ENCODE assay signal across 10 mouse cellular contexts in the genomic region with DNA sequence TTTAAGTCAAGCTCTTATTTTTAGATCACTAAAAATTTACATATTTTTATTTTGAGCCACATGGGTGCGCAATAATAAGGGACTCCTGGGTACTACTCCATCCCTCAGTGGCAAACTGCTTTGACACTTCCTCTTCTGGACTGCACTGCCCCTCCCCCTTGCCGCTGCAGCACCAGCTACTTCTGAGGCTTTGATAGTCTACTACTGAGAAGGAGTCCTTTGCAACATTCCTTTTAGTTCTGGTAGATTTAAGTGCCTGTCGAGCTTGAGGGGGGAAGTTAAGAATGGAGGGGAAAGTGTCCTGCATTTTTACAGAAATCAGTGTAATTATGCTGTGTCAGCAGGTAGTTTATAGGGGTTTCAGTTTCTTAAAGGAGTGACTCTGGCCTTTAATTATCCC.
A peak's percentile ranks its signal among the peaks of the same experiment; 100 is the strongest.
DNase-seq lines count a peak whose midpoint lies in the region; ATAC-seq and TF ChIP-seq lines count a peak whose summit lies in the region.
"Had no signal": no experiment of that assay in that cellular context is flagged by ENCODE, and none has a peak within 500 bp of the region (broad histone marks: within the 10 kb centered on the region; RNA-seq: fewer than 3 reads in every experiment).

No protein-coding gene starts in this region.

- DNase-seq in lung, postnatal 10 days, result no peak
- no peak for DNase-seq in stomach, postnatal 0 days (ENCODE audit: low spot score)
- no peak for DNase-seq in cerebellum, postnatal 10 days
- no peak for DNase-seq in hindbrain, embryonic 14.5 days (ENCODE audit: low spot score)
- no peak for DNase-seq in heart, postnatal 10 days
- DNase-seq: layer of hippocampus, postnatal 36 days had no signal

- peaks cover 7% of the 10 kb centered on the region; the same call in 1 of the 2 replicates for H3K4me1 ChIP-seq in lung, embryonic 16.5 days (replicated peaks; ENCODE audit: control insufficient read depth, insufficient read depth, low read length)
- peaks cover 4% of the 10 kb centered on the region for H3K4me1 ChIP-seq in bone marrow, adult 2 months (ENCODE audit: control insufficient read depth, insufficient read depth, low read length)
- peaks cover 31% of the 10 kb centered on the region for H3K4me1 ChIP-seq in limb, embryonic 12.5 days (replicated peaks)
- H3K4me1 ChIP-seq in stomach, postnatal 0 days (replicated peaks; ENCODE audit: control insufficient read depth, insufficient read depth), result no peaks in the 10 kb centered on the region
- no peaks in the 10 kb centered on the region for H3K4me1 ChIP-seq in hindbrain, embryonic 14.5 days (replicated peaks; ENCODE audit: control insufficient read depth, insufficient read depth, low read length)

- TF ChIP-seq EP300 in stomach, postnatal 0 days (optimal IDR thresholded peaks at IDR 0.05), result no peak

- H3K27me3 ChIP-seq in lung, embryonic 16.5 days (ENCODE audit: control insufficient read depth, insufficient read depth, low read depth, low read length), result no peaks in the 10 kb centered on the region
- no peaks in the 10 kb centered on the region for H3K27me3 ChIP-seq in limb, embryonic 12.5 days
- no peaks in the 10 kb centered on the region for H3K27me3 ChIP-seq in stomach, postnatal 0 days (ENCODE audit: control insufficient read depth, insufficient read depth, low read length)
- no peaks in the 10 kb centered on the region for H3K27me3 ChIP-seq in hindbrain, embryonic 14.5 days (ENCODE audit: control insufficient read depth, insufficient read depth, low read length)
- H3K27me3 ChIP-seq: heart, embryonic 12.5 days had no signal

- H3K9me3 ChIP-seq in lung, embryonic 16.5 days (ENCODE audit: control insufficient read depth, low read length), result no peaks in the 10 kb centered on the region
- H3K9me3 ChIP-seq in limb, embryonic 12.5 days, result no peaks in the 10 kb centered on the region
- H3K9me3 ChIP-seq in stomach, postnatal 0 days (ENCODE audit: control insufficient read depth, low read length), result no peaks in the 10 kb centered on the region
- H3K9me3 ChIP-seq in hindbrain, embryonic 14.5 days (ENCODE audit: control insufficient read depth, low read length), result no peaks in the 10 kb centered on the region
- H3K9me3 ChIP-seq: heart, embryonic 12.5 days had no signal

- peak; percentile 75; the same call in 1 of the 2 replicates for ATAC-seq in lung, embryonic 16.5 days (ENCODE audit: low read depth)
- peak; percentile 64; the same call in 1 of the 2 replicates for ATAC-seq in limb, embryonic 12.5 days (ENCODE audit: insufficient number of reproducible peaks, insufficient read depth, low FRiP score, low TSS enrichment, low read depth)
- 0 out of 2 replicates have a peak, but pooled peaks have one; percentile 51 for ATAC-seq in stomach, postnatal 0 days (ENCODE audit: low FRiP score, low TSS enrichment)
- no peak for ATAC-seq in hindbrain, embryonic 14.5 days (ENCODE audit: low FRiP score)

- TF ChIP-seq CTCF in bone marrow, adult 2 months (IDR thresholded peaks at IDR 0.05; ENCODE audit: control insufficient read depth, insufficient read depth, low read length), result peak; percentile 11; the same call in 1 of the 2 replicates
- no peak for TF ChIP-seq CTCF in stomach, postnatal 0 days (IDR thresholded peaks at IDR 0.05; ENCODE audit: low read depth)

- no peak for TF ChIP-seq POLR2A in bone marrow, adult 2 months (IDR thresholded peaks at IDR 0.05; ENCODE audit: borderline replicate concordance, control insufficient read depth, low read depth, low read length)

- H3K4me2 ChIP-seq in lung, embryonic 16.5 days (ENCODE audit: low read depth, low read length), result no peak overlapping the region
- H3K4me2 ChIP-seq in limb, embryonic 12.5 days, result no peak overlapping the region
- H3K4me2 ChIP-seq in stomach, postnatal 0 days (replicated peaks; ENCODE audit: low read depth), result no peak overlapping the region
- H3K4me2 ChIP-seq in hindbrain, embryonic 14.5 days (replicated peaks), result no peak overlapping the region
- H3K4me2 ChIP-seq: heart, embryonic 12.5 days had no signal

- no peaks in the 10 kb centered on the region for H3K36me3 ChIP-seq in lung, embryonic 16.5 days (ENCODE audit: control insufficient read depth, insufficient read depth, low read length)
- H3K36me3 ChIP-seq in limb, embryonic 12.5 days, result no peaks in the 10 kb centered on the region
- no peaks in the 10 kb centered on the region for H3K36me3 ChIP-seq in stomach, postnatal 0 days (ENCODE audit: control insufficient read depth, insufficient read depth, low read length)
- no peaks in the 10 kb centered on the region for H3K36me3 ChIP-seq in hindbrain, embryonic 14.5 days (replicated peaks; ENCODE audit: control insufficient read depth, insufficient read depth)
- H3K36me3 ChIP-seq: heart, embryonic 12.5 days had no signal

- no peak overlapping the region for H3K4me3 ChIP-seq in lung, embryonic 16.5 days (ENCODE audit: low read length)
- no peak overlapping the region for H3K4me3 ChIP-seq in bone marrow, adult 2 months (replicated peaks; ENCODE audit: control insufficient read depth, low read depth, low read length)
- no peak overlapping the region for H3K4me3 ChIP-seq in limb, embryonic 12.5 days (replicated peaks)
- no peak overlapping the region for H3K4me3 ChIP-seq in stomach, postnatal 0 days (ENCODE audit: low read depth, low read length)
- no peak overlapping the region for H3K4me3 ChIP-seq in hindbrain, embryonic 14.5 days (replicated peaks; ENCODE audit: low read length)
- H3K4me3 ChIP-seq: heart, embryonic 12.5 days had no signal

- H3K27ac ChIP-seq in lung, embryonic 16.5 days (ENCODE audit: low read length), result no peak overlapping the region
- no peak overlapping the region for H3K27ac ChIP-seq in bone marrow, adult 2 months (ENCODE audit: control insufficient read depth, insufficient read depth, low read depth, low read length, poor library complexity)
- no peak overlapping the region for H3K27ac ChIP-seq in limb, embryonic 12.5 days
- no peak overlapping the region for H3K27ac ChIP-seq in stomach, postnatal 0 days (replicated peaks)
- no peak overlapping the region for H3K27ac ChIP-seq in hindbrain, embryonic 14.5 days

- H3K9ac ChIP-seq in lung, embryonic 16.5 days (ENCODE audit: low read length), result no peak overlapping the region
- H3K9ac ChIP-seq in limb, embryonic 12.5 days (replicated peaks), result no peak overlapping the region
- no peak overlapping the region for H3K9ac ChIP-seq in stomach, postnatal 0 days (ENCODE audit: low read length)
- no peak overlapping the region for H3K9ac ChIP-seq in hindbrain, embryonic 14.5 days
- H3K9ac ChIP-seq: heart, embryonic 12.5 days had no signal

- intact Hi-C loops in heart, postnatal 10 days (cut with DNase I), result no loop called here

- 22% methylated on average over 3 of the region's 3 CpGs for WGBS in lung, embryonic 16.5 days
- 0% methylated on average over 3 of the region's 3 CpGs for WGBS in bone marrow, adult 2 months
- 20% methylated on average over 3 of the region's 3 CpGs for whole genome bisulfite sequencing in limb, embryonic 12.5 days
- WGBS in stomach, postnatal 0 days, result 37% methylated on average over 3 of the region's 3 CpGs
- WGBS in hindbrain, embryonic 14.5 days, result 27% methylated on average over 3 of the region's 3 CpGs
